Mouse (Mus musculus) splenic B cell, adult 2 months (primary cell): ENCODE data around the gene Ccdc74a.
A peak's percentile ranks its signal among the peaks of the same experiment; 100 is the strongest.
"Not testable (repeated sequence)": the region's sequence is repeated elsewhere in the genome, so short reads cannot be mapped to it uniquely, and the experiment has no call there.

Experiments used
- DNase-seq: peaks from one replicate; pipeline ENCODE4 v3.0.0-alpha.2; 2011; ENCODE audit warnings: low read depth, low spot score
- H3K27me3 ChIP-seq: 2 replicates; pipeline ENCODE4 v1.6.1; 2012; ENCODE audit warnings: mild to moderate bottlenecking, low read length, moderate library complexity, mixed read lengths; ENCODE audit not compliant: control insufficient read depth, poor library complexity, insufficient read depth, severe bottlenecking
- H3K36me3 ChIP-seq: 2 replicates; pipeline ENCODE4 v1.6.1; 2012; ENCODE audit warnings: mild to moderate bottlenecking, low read length, moderate library complexity, mixed read lengths; ENCODE audit not compliant: control insufficient read depth, poor library complexity, insufficient read depth, severe bottlenecking

Ccdc74a gene

GRCm38 (mm10) chr16:17646310-17647114, at the start of gene Ccdc74a:
Gene Ccdc74a (plus strand): TSS chr16:17646470.
- H3K36me3 ChIP-seq, result peaks cover under 1% of the 10 kb centered on the region
- DNase-seq, result peak; percentile 76
- no peaks in the 10 kb centered on the region; the same call in 1 of the 2 replicates for H3K27me3 ChIP-seq

GRCm38 (mm10) chr16:17600944-17601562, 45.2 kb upstream of the Ccdc74a start:
- no peaks in the 10 kb centered on the region for H3K36me3 ChIP-seq
- no peak for DNase-seq
- no peaks in the 10 kb centered on the region for H3K27me3 ChIP-seq

GRCm38 (mm10) chr16:17604941-17605340, 41.3 kb upstream of the Ccdc74a start:
- no peaks in the 10 kb centered on the region for H3K36me3 ChIP-seq
- DNase-seq, result no peak

GRCm38 (mm10) chr16:17605684-17606083, 40.6 kb upstream of the Ccdc74a start:
- no peak for DNase-seq
- no peaks in the 10 kb centered on the region for H3K27me3 ChIP-seq
- H3K36me3 ChIP-seq, result no peaks in the 10 kb centered on the region

More at GRCm38 (mm10) chr16:17604941-17605340, 41.3 kb upstream of the Ccdc74a start:
- no peaks in the 10 kb centered on the region for H3K27me3 ChIP-seq

GRCm38 (mm10) chr16:17611383-17611782, 34.9 kb upstream of the Ccdc74a start:
- no peaks in the 10 kb centered on the region for H3K36me3 ChIP-seq
- H3K27me3 ChIP-seq, result no peaks in the 10 kb centered on the region
- DNase-seq, result no peak

GRCm38 (mm10) chr16:17614740-17615139, 31.5 kb upstream of the Ccdc74a start:
- DNase-seq, result peak; percentile 38
- not testable (repeated sequence) for H3K36me3 ChIP-seq

GRCm38 (mm10) chr16:17616212-17616611, 30.1 kb upstream of the Ccdc74a start:
- no peak for DNase-seq
- no peaks in the 10 kb centered on the region for H3K27me3 ChIP-seq

More at GRCm38 (mm10) chr16:17614740-17615139, 31.5 kb upstream of the Ccdc74a start:
- not testable (repeated sequence) for H3K27me3 ChIP-seq

GRCm38 (mm10) chr16:17617922-17618565, 28.2 kb upstream of the Ccdc74a start:
- peak; percentile 68 for DNase-seq
- no peaks in the 10 kb centered on the region for H3K27me3 ChIP-seq
- no peaks in the 10 kb centered on the region for H3K36me3 ChIP-seq

More at GRCm38 (mm10) chr16:17616212-17616611, 30.1 kb upstream of the Ccdc74a start:
- H3K36me3 ChIP-seq, result no peaks in the 10 kb centered on the region

- H3K27me3 ChIP-seq, result no peaks in the 10 kb centered on the region
- no peaks in the 10 kb centered on the region for H3K36me3 ChIP-seq
- DNase-seq, result peak; percentile 89
Measured at GRCm38 (mm10) chr16:17619198-17620105, 26.8 kb upstream of the Ccdc74a start, which contains the start of gene Smpd4. Gene Smpd4 (plus strand): TSS chr16:17619354.

GRCm38 (mm10) chr16:17621936-17622335, 24.3 kb upstream of the Ccdc74a start:
- no peak for DNase-seq
- no peaks in the 10 kb centered on the region; the same call in 1 of the 2 replicates for H3K36me3 ChIP-seq
- no peaks in the 10 kb centered on the region for H3K27me3 ChIP-seq

GRCm38 (mm10) chr16:17625488-17626268, 20.6 kb upstream of the Ccdc74a start:
- peak; percentile 46 for DNase-seq
- H3K36me3 ChIP-seq, result peaks cover 6% of the 10 kb centered on the region
- no peaks in the 10 kb centered on the region for H3K27me3 ChIP-seq

GRCm38 (mm10) chr16:17626269-17626555, 20.1 kb upstream of the Ccdc74a start:
- Histone ChIP-seq H3K36me3 (peaks cover 6% of the 10 kb centered on the region), H3K27me3 (no peaks in the 10 kb centered on the region)
- no peak for DNase-seq

GRCm38 (mm10) chr16:17632580-17632979, 13.7 kb upstream of the Ccdc74a start:
- peaks cover 10% of the 10 kb centered on the region for H3K36me3 ChIP-seq
- no peaks in the 10 kb centered on the region for H3K27me3 ChIP-seq
- no peak for DNase-seq
